Comparison of ENCODE assay signal across 8 mouse cellular contexts in the genomic region with DNA sequence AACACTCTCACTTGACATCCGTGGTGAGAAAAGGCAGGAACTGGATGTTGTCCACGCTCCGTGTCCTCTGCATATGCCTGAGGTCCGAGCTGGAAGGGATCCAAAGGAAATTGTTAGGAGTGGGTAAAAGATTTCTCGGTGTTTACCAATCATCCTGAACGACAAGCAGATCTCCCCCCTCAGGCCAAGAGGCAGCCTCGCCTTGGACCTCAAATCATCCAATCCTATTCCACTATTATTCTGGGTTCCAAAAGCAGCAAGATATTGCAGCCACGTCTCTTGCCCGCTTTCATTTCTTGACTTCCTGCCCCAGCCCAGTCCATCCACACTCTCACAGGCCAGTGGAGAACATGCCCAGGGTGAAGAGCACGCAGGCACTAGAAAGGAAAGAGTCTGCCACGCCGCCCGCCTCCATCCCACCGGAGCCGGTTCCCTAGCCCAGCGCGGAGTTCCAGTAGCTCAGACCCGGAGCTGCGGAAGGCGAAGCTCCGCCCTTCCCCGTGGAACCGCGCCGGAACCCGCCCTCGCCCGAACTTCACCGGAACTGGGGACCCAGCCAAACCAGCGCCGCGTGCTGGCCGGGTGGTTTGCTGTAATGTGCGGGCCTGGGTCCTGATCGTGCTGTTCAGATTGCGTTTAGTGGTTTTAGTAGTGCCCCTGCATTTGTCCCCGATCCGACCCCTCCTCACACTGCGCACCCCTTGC. TPM values are rescaled to one million over a fixed set of nuclear protein-coding genes. Genes with fewer than 3 reads are reported as not detected.
DNase-seq lines count a peak whose midpoint lies in the region; ATAC-seq and TF ChIP-seq lines count a peak whose summit lies in the region.

A gene (minus strand): TSS at position 520 of the 705 bp plus-strand sequence.

- H3K4me3 ChIP-seq in C2C12 (ENCODE audit: insufficient read depth, poor library complexity, severe bottlenecking): peak within 1 kb of the TSS; percentile 41
- peak within 1 kb of the TSS; percentile 64 for H3K4me3 ChIP-seq in forebrain, embryonic 10.5 days
- H3K4me3 ChIP-seq in heart, embryonic 15.5 days: peak within 1 kb of the TSS; percentile 67
- peak within 1 kb of the TSS; percentile 70 for H3K4me3 ChIP-seq in liver, embryonic 16.5 days (ENCODE audit: low read depth, low read length)
- H3K4me3 ChIP-seq in neural tube, embryonic 13.5 days: peak within 1 kb of the TSS; percentile 51

- peak; percentile 52 for TF ChIP-seq CTCF in C2C12 (IDR thresholded peaks at IDR 0.05; ENCODE audit: control insufficient read depth, insufficient read depth, insufficient read length)
- peak; percentile 35; the same call in 1 of the 2 replicates for TF ChIP-seq CTCF in brain, embryonic 14.5 days (IDR thresholded peaks at IDR 0.05; ENCODE audit: borderline replicate concordance, extremely low read depth, insufficient read depth, insufficient read length)

- WGBS in forebrain, embryonic 10.5 days: 7% methylated on average over 39 of the region's 39 CpGs
- WGBS in heart, embryonic 15.5 days: 2% methylated on average over 39 of the region's 39 CpGs
- WGBS in liver, embryonic 16.5 days (ENCODE audit: insufficient replicate concordance): 1% methylated on average over 39 of the region's 39 CpGs
- WGBS in neural tube, embryonic 13.5 days: 4% methylated on average over 39 of the region's 39 CpGs

- H3K4me2 ChIP-seq in heart, embryonic 15.5 days: peak within 1 kb of the TSS; percentile 75
- peak within 1 kb of the TSS; percentile 81 for H3K4me2 ChIP-seq in liver, embryonic 16.5 days (ENCODE audit: low read depth, low read length)
- peak within 1 kb of the TSS; percentile 81 for H3K4me2 ChIP-seq in neural tube, embryonic 13.5 days

- H3K79me2 ChIP-seq in C2C12 (ENCODE audit: control insufficient read depth, insufficient read depth): peaks cover 36% of the 10 kb centered on the region

- peak; percentile 49; the same call in 1 of the 2 replicates for TF ChIP-seq POLR2A in brain, embryonic 14.5 days (IDR thresholded peaks at IDR 0.05; ENCODE audit: borderline replicate concordance, extremely low read depth, insufficient read depth, insufficient read length, poor library complexity, severe bottlenecking)

- H3K4me1 ChIP-seq in forebrain, embryonic 10.5 days: peaks cover 57% of the 10 kb centered on the region
- H3K4me1 ChIP-seq in heart, embryonic 15.5 days (replicated peaks): peaks cover 44% of the 10 kb centered on the region
- H3K4me1 ChIP-seq in liver, embryonic 16.5 days (ENCODE audit: control insufficient read depth, low read depth, low read length): peaks cover 23% of the 10 kb centered on the region
- peaks cover 52% of the 10 kb centered on the region for H3K4me1 ChIP-seq in neural tube, embryonic 13.5 days (replicated peaks)

- H3K27ac ChIP-seq in forebrain, embryonic 10.5 days: peak within 1 kb of the TSS; percentile 87
- H3K27ac ChIP-seq in heart, embryonic 15.5 days: peak within 1 kb of the TSS; percentile 90
- H3K27ac ChIP-seq in liver, embryonic 16.5 days (ENCODE audit: low read length): peak within 1 kb of the TSS; percentile 51
- H3K27ac ChIP-seq in neural tube, embryonic 13.5 days (replicated peaks): peak within 1 kb of the TSS; percentile 74

- ATAC-seq in heart, embryonic 15.5 days (replicated peaks; ENCODE audit: insufficient number of reproducible peaks, insufficient read depth, low FRiP score, low read depth): peak; percentile 42
- ATAC-seq in liver, embryonic 16.5 days (ENCODE audit: low read depth): peak; percentile 64
- ATAC-seq in neural tube, embryonic 13.5 days (ENCODE audit: low read depth): peak; percentile 21

- H3ac ChIP-seq in C2C12 (ENCODE audit: control insufficient read depth, insufficient read length, low read depth): peak within 1 kb of the TSS; percentile 83

- DNase-seq in brain, embryonic 14.5 days (ENCODE audit: low read depth): peak; percentile 88
- peak; percentile 77 for DNase-seq in forebrain, embryonic 10.5 days (ENCODE audit: extremely low spot score, low spot score)
- peak; percentile 91 for DNase-seq in kidney, postnatal 14 days
- DNase-seq in testis, postnatal 10 days (ENCODE audit: low spot score): peak; percentile 90

- no peaks in the 10 kb centered on the region for H3K27me3 ChIP-seq in C2C12 (ENCODE audit: control insufficient read depth, insufficient read depth, insufficient read length)
- H3K27me3 ChIP-seq in forebrain, embryonic 10.5 days (ENCODE audit: poor library complexity, severe bottlenecking): peaks cover 39% of the 10 kb centered on the region
- H3K27me3 ChIP-seq in heart, embryonic 15.5 days: no peaks in the 10 kb centered on the region
- H3K27me3 ChIP-seq in liver, embryonic 16.5 days (ENCODE audit: control insufficient read depth, insufficient read depth, low read depth, low read length): no peaks in the 10 kb centered on the region
- H3K27me3 ChIP-seq in neural tube, embryonic 13.5 days: no peaks in the 10 kb centered on the region

- H3K9me3 ChIP-seq in forebrain, embryonic 10.5 days: no peaks in the 10 kb centered on the region
- H3K9me3 ChIP-seq in heart, embryonic 15.5 days (replicated peaks): no peaks in the 10 kb centered on the region
- H3K9me3 ChIP-seq in liver, embryonic 16.5 days (replicated peaks; ENCODE audit: control insufficient read depth, low read length): no peaks in the 10 kb centered on the region
- H3K9me3 ChIP-seq in neural tube, embryonic 13.5 days: no peaks in the 10 kb centered on the region

- peaks cover 8% of the 10 kb centered on the region for H3K79me3 ChIP-seq in C2C12 (ENCODE audit: low read depth)

- H3K9ac ChIP-seq in heart, embryonic 15.5 days: peak within 1 kb of the TSS; percentile 76
- peak within 1 kb of the TSS; percentile 68 for H3K9ac ChIP-seq in liver, embryonic 16.5 days (ENCODE audit: low read depth, low read length)
- peak within 1 kb of the TSS; percentile 80 for H3K9ac ChIP-seq in neural tube, embryonic 13.5 days

- peaks cover 25% of the 10 kb centered on the region for H3K36me3 ChIP-seq in C2C12 (ENCODE audit: control insufficient read depth, insufficient read depth)
- H3K36me3 ChIP-seq in forebrain, embryonic 10.5 days (replicated peaks): peaks cover 9% of the 10 kb centered on the region
- peaks cover 21% of the 10 kb centered on the region; the same call in 1 of the 2 replicates for H3K36me3 ChIP-seq in heart, embryonic 15.5 days
- no peaks in the 10 kb centered on the region for H3K36me3 ChIP-seq in liver, embryonic 16.5 days (ENCODE audit: control insufficient read depth, insufficient read depth)
- no peaks in the 10 kb centered on the region for H3K36me3 ChIP-seq in neural tube, embryonic 13.5 days

TF ChIP-seq in C2C12, 6 proteins besides CTCF, POLR2A, EP300 and RAD21:
- TF ChIP-seq USF1 (IDR thresholded peaks at IDR 0.05; ENCODE audit: low read depth) (no peak), MAX (IDR thresholded peaks at IDR 0.05) (peak; percentile 82)
TF ChIP-seq in C2C12: peak in this region for 1.

RNA-seq across cellular contexts. Expression of the gene that starts here (rescaled TPM):
- polyA plus RNA-seq in C2C12 (2012; fragmentation: generic; extraction: Trizol): 48.7 TPM
- 41.4 and 71.8 TPM in 2 replicates for polyA plus RNA-seq in brain, embryonic 14.5 days (2012; rRNA removed)
- 25.1 and 26.0 TPM in 2 replicates for polyA plus RNA-seq in forebrain, embryonic 10.5 days (2016; fragmentation: Nextera tagmentation; extraction: Ambion mirVana)
- 44.5 and 49.5 TPM in 2 replicates for polyA plus RNA-seq in heart, embryonic 15.5 days (2015; fragmentation: Nextera tagmentation; extraction: Ambion mirVana)
- 18.9 and 22.2 TPM in 2 replicates for polyA plus RNA-seq in liver, embryonic 16.5 days (2015; fragmentation: Nextera tagmentation; extraction: Ambion mirVana)
- 44.0 and 45.5 TPM in 2 replicates for polyA plus RNA-seq in neural tube, embryonic 13.5 days (2015; fragmentation: Nextera tagmentation; extraction: Ambion mirVana)

Comparison
In these comparisons a context has a peak if more than half of its experiments do, and no peak if none do; other contexts are left out.
1. Peak in every context shown above with its lines: DNase-seq, ATAC-seq, H3K4me3 ChIP-seq and H3K27ac ChIP-seq.